Mouse (Mus musculus): ENCODE results near the gene Trpm1. TPM values are rescaled to one million over a fixed set of nuclear protein-coding genes. Genes with fewer than 3 reads are reported as not detected.
A peak's percentile ranks its signal among the peaks of the same experiment; 100 is the strongest.

The Trpm1 gene
- total RNA-seq, 2 experiments from 2014 or later: not detected

- DNase-seq (ENCODE audit: low spot score in 2 of 2): no peak
- no peak for TF ChIP-seq CTCF (conservative IDR thresholded peaks at IDR 0.05)
- Histone ChIP-seq H3K27ac (no peak overlapping the region), H3K4me3 (no peak overlapping the region)
These were observed 31.7 kb downstream of the Trpm1 start for GRCm38 (mm10) chr7:64185203-64185931.

GRCm38 (mm10) chr7:64185932-64186312 is 32.3 kb downstream of the Trpm1 start:
- no peak for TF ChIP-seq CTCF (conservative IDR thresholded peaks at IDR 0.05)
- DNase-seq (ENCODE audit: low spot score in 2 of 2): no peak
- Histone ChIP-seq H3K4me3 (no peak overlapping the region), H3K27ac (no peak overlapping the region)

- peak; percentile 22; the same call in 1 of the 2 replicates for TF ChIP-seq CTCF (conservative IDR thresholded peaks at IDR 0.05)
- DNase-seq (ENCODE audit: low spot score in 2 of 2): no peak
- Histone ChIP-seq H3K27ac (no peak overlapping the region), H3K4me3 (no peak overlapping the region)
These were observed 38.8 kb downstream of the Trpm1 start for GRCm38 (mm10) chr7:64192261-64192943.

- DNase-seq (ENCODE audit: low spot score in 2 of 2): no peak
These were observed 39.8 kb downstream of the Trpm1 start for GRCm38 (mm10) chr7:64193476-64193875.

GRCm38 (mm10) chr7:64196114-64196513 is 42.5 kb downstream of the Trpm1 start:
- no peak for TF ChIP-seq CTCF (conservative IDR thresholded peaks at IDR 0.05)
- no peak for DNase-seq (ENCODE audit: low spot score in 2 of 2)
- H3K4me3 ChIP-seq: no peak overlapping the region
- no peak overlapping the region for H3K27ac ChIP-seq

More at GRCm38 (mm10) chr7:64193476-64193875, 39.8 kb downstream of the Trpm1 start:
- Histone ChIP-seq H3K4me3 (no peak overlapping the region), H3K27ac (no peak overlapping the region)
- no peak for TF ChIP-seq CTCF (conservative IDR thresholded peaks at IDR 0.05)

GRCm38 (mm10) chr7:64208700-64209099 is 55.1 kb downstream of the Trpm1 start:
- no peak overlapping the region for H3K27ac ChIP-seq
- H3K4me3 ChIP-seq: no peak overlapping the region
- no peak for TF ChIP-seq CTCF (conservative IDR thresholded peaks at IDR 0.05)
- DNase-seq (ENCODE audit: low spot score in 2 of 2): no peak

- DNase-seq (ENCODE audit: low spot score in 2 of 2): no peak
- H3K4me3 ChIP-seq: no peak overlapping the region
- H3K27ac ChIP-seq: no peak overlapping the region
- TF ChIP-seq CTCF (conservative IDR thresholded peaks at IDR 0.05): no peak
These were observed 59.2 kb downstream of the Trpm1 start for GRCm38 (mm10) chr7:64212870-64213269.

- no peak for TF ChIP-seq CTCF (conservative IDR thresholded peaks at IDR 0.05)
- DNase-seq (ENCODE audit: low spot score in 2 of 2): peak in 1 of 2 experiments; percentile 36
These were observed 60.4 kb downstream of the Trpm1 start for GRCm38 (mm10) chr7:64214066-64214465.

GRCm38 (mm10) chr7:64215613-64216012 is 62.0 kb downstream of the Trpm1 start:
- no peak overlapping the region for H3K27ac ChIP-seq
- no peak for DNase-seq (ENCODE audit: low spot score in 2 of 2)
- no peak for TF ChIP-seq CTCF (conservative IDR thresholded peaks at IDR 0.05)
- no peak overlapping the region for H3K4me3 ChIP-seq

More at GRCm38 (mm10) chr7:64214066-64214465, 60.4 kb downstream of the Trpm1 start:
- no peak overlapping the region for H3K4me3 ChIP-seq
- no peak overlapping the region for H3K27ac ChIP-seq

GRCm38 (mm10) chr7:64217428-64217827 is 63.8 kb downstream of the Trpm1 start:
- no peak for TF ChIP-seq CTCF (conservative IDR thresholded peaks at IDR 0.05)
- Histone ChIP-seq H3K4me3 (no peak overlapping the region), H3K27ac (no peak overlapping the region)
- DNase-seq (ENCODE audit: low spot score in 2 of 2): no peak

GRCm38 (mm10) chr7:64219765-64220164 is 66.1 kb downstream of the Trpm1 start:
- 0 out of 2 replicates have a peak, but pooled peaks have one; percentile 3 for TF ChIP-seq CTCF (conservative IDR thresholded peaks at IDR 0.05)
- no peak for DNase-seq (ENCODE audit: low spot score in 2 of 2)
- H3K27ac ChIP-seq: no peak overlapping the region
- H3K4me3 ChIP-seq: no peak overlapping the region

- no peak for TF ChIP-seq CTCF (conservative IDR thresholded peaks at IDR 0.05)
- no peak overlapping the region for H3K27ac ChIP-seq
- no peak for DNase-seq (ENCODE audit: low spot score in 2 of 2)
- no peak overlapping the region for H3K4me3 ChIP-seq
These were observed 69.6 kb downstream of the Trpm1 start for GRCm38 (mm10) chr7:64223215-64223614.

- no peak overlapping the region for H3K4me3 ChIP-seq
- no peak for DNase-seq (ENCODE audit: low spot score in 2 of 2)
- TF ChIP-seq CTCF (conservative IDR thresholded peaks at IDR 0.05): 0 out of 2 replicates have a peak, but pooled peaks have one; percentile 18
- H3K27ac ChIP-seq: no peak overlapping the region
These were observed 72.9 kb downstream of the Trpm1 start for GRCm38 (mm10) chr7:64226339-64227194.
